Mouse (Mus musculus): ENCODE measurements around the gene Timm10. TPM values are rescaled to one million over a fixed set of nuclear protein-coding genes. Genes with fewer than 3 reads are reported as not detected.

Timm10 gene
- polyA plus RNA-seq, 1 experiment: 13.4 TPM

DNA sequence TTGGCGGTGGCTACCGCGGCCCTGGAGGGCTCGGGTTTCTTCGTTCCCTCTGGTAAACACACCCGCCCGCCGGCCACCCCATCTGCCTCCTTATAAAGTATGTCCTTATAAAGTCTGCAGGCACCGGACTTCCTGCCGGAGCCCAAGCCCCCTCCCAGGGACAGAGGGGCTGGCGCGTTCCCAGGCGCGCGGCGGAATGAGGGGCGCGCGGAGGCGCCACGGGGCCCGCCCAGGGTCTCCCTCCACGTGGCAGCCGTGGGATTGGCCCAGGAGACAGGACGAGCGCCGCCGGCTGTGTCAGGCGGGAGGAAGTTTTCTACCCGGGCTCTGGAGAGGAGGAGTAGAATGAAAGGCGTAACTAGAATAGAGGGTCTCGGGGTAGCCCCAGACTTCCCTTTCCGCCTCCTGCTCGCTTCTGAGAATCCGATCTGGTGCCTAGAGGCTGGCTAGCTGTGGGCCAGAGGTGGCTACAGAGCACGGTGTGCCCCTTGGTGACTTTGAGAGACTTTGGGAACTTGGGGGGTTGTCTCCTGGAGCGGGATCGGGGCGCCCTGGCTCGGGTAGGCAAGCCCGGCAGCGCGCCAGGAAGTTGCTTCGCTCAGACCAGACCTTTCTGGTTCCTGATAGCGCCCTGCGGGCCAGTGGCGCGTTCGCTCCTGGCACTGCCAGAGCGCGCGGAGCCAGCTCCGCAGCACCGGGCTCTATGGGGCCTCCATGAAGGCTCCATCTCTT, 13.4 kb downstream of the Timm10 start:
- TF ChIP-seq GATA1 (IDR thresholded peaks at IDR 0.05; ENCODE audit: low read length): no peak

DNA sequence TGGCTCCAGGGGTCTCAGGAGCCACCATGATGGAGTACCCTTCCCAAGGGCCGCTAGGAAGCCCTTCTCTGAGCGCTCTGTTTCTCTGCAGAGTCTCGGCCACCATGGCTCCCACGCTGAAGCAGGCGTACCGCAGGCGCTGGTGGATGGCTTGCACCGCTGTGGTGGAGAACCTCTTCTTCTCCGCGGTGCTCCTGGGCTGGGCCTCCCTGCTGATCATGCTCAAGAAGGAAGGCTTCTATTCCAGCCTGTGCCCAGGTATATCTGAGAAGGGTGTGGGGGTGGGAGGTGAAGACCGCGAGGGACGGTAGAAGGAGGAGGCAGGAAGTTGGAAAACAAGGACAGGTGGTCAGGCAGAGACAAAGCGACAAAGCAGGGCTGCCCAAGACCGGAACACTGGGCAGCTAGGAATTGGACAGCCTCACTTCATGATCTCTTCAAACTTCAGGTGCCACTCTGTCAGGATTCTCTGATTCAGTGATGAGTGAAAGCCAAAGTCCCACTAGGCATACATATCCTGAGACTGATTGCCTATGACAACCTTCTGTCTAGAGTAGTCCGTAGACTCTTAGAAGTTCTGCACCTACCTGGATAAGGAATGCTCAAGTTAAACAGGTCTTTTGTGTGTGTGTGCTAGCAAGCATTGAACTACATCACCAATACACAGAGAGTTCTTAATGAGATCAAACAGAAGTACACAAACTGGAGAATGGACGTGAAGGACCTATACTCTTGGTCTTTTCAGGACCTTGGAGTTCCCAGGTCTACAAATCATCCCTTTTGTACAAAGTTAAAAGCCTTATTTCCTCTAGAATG, 14.2 kb downstream of the Timm10 start:
- no peak for TF ChIP-seq GATA1 (IDR thresholded peaks at IDR 0.05; ENCODE audit: low read length)

DNA sequence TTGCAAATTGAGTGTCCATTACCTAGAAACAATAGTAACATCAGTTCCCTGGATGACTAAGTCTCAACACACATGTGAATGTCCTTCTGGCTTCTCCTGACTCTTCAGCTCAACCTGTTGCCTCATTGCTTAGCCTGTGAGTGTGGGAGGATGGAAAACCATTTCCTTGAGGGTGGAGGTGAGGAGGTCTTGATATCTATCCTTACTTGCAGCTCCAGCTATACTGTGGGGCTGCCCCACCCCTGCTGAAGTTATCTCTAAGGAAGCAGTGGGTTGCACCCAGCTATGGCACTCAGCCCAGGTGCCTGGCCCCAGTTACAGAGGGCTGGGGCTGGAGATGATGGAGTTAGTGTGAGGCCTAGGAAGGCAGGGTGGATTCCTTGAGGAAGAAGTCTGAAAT, 15.1 kb downstream of the Timm10 start:
- no peak for TF ChIP-seq GATA1 (IDR thresholded peaks at IDR 0.05; ENCODE audit: low read length)

DNA sequence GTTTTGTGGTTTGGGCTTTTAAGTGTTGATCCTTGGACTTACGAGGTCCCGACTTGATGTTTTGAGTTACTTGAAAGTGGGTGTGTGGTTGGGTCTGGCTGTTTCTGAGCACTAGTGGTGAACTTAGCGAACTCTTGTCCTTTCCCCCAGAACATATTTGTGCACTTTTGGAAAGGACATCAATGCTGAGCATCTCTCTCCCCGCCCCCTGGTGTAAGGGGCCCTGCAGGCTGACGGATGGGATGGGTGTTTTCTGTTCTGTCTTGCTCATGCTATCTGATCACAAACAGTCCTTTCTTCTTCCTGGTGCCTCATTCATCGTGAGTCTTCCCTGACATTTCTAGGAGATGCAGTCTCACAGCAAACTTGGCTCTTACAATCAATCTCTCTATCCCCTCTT, 16.9 kb downstream of the Timm10 start:
- no peak for TF ChIP-seq GATA1 (IDR thresholded peaks at IDR 0.05; ENCODE audit: low read length)

DNA sequence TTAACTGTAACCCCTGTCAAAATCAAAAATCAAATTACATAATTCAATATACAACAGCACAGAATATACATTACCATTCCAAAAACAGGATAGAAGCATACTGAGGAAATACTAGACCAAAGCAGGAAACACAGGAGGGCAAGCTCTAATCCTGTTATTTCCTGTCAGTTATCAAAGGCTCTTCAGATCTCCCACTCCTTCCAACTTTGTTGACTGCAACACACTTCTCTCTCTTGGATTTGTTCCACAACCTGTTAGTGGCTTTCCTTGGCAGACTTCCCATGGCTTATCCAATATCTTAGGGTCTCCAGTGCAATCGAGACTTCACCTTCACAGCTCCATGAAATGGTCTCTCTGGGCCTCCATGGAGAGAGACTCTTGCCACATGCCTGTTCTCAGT, 18.4 kb downstream of the Timm10 start:
- TF ChIP-seq GATA1 (IDR thresholded peaks at IDR 0.05; ENCODE audit: low read length): no peak

DNA sequence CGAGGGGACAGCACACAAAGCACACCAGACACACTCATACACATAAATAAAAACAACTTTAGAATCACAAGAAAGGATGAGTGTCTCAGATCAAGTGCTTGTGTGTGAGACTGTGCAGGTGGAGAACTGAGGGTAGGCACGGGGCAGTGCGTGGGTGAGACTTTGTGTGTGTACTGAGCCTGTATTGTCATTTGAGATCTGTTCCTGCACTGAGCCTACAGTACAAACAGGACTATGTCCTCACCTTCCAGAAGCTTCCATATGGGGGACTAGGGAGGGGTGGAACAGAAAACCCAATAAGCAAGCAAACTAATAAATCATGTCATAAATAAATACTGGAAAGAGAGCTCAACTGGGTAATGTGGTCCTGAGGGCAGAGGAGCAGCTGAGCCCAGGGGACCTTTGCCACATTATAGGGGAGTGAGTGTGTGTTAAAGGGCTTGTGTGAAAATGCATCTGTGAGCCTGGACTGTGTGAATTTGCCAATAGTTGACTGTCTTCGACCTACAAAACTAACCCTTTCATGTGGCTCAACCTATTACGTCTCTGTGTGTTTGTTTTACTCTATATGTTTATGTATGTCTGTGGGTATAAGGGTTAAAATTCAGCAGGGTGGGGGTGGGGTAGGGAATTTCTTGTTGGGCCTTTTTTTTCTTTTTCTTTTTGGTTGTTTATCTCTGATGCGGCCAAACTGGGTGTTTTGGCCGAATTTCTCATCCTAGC, 23.8 kb downstream of the Timm10 start:
- TF ChIP-seq GATA1 (IDR thresholded peaks at IDR 0.05; ENCODE audit: low read length): no peak

DNA sequence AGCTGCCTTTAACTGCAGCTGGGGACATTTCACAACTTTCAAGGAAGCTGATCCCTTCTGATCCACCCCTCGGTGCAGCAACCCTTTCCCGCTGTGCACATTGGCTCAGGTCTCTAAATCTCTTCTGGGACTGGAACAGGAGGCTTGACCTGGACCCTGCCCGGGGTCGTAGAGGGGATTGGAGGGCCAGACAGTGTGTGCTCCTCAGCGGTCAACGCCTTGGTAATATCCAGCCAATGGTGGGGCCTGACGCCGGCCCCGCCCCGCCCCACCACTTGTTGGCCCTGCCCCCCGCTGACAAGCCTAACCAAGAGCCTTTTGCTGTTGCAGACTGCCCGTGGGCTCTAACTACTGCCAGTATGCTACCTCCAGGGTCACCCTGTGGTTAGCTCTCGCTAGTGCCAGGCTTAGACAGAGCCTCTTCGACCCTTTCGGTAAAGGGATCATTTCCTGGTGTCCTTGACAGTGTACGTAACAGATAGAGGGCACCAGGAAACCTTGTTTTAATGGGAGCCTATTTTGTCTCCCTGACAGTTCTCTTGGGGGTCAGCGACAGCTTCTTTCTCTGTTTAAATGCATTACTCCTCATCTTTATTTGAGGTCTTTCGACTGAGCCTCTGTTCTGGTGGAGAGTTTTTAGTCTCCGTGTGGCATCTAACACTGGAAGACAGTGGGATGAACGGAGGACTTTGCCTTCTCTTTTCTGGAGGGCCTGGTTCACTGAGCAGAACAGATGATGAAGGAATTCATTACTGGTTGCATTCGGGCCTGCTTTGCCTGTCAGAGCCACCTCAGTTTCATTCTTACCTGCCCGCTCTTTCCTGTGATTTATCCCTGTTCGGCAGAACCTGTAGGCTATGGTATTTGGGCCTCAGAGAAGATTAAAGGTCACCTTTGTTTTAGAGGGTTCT, 24.6 kb downstream of the Timm10 start:
- no peak for TF ChIP-seq GATA1 (IDR thresholded peaks at IDR 0.05; ENCODE audit: low read length)

DNA sequence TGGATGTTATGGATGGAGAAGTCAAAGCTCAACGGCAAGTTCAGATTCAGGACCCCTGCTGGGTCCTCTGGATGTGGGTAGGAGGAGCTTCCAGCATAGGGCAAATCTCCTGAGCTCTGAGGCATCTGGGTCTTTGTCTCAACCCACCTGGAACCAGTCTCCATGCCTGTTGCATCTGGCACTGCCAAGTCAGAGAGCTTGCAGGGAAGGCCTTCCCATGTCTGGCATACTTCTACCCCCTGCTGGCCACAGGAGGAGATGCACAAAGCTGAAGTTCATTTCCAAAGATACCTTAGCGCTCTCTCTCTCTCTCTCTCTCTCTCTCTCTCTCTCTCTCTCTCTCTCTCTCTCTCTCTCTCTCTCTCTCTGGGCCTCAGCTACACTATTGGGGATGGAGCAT, 28.9 kb downstream of the Timm10 start:
- TF ChIP-seq GATA1 (IDR thresholded peaks at IDR 0.05; ENCODE audit: low read length): no peak

DNA sequence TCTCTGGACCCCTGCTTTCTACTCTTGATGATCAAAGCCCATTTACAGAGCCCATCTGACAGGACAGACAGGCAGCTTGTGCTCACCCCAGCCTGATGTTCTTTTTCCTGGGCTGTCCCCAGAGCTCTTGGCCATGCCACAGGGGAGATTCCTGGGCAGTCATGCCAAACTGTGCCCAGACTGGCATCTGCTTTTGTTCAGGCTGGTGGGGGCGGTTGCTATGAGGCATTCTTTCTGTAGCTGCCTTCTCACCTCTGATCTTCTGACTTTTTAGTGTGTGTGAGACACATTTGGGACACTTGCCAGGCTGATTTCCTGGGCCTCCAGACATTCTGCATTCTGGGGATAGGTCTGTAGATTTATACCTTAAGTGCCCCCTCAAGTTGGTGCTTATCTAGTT, 31.8 kb downstream of the Timm10 start:
- TF ChIP-seq GATA1 (IDR thresholded peaks at IDR 0.05; ENCODE audit: low read length): no peak

DNA sequence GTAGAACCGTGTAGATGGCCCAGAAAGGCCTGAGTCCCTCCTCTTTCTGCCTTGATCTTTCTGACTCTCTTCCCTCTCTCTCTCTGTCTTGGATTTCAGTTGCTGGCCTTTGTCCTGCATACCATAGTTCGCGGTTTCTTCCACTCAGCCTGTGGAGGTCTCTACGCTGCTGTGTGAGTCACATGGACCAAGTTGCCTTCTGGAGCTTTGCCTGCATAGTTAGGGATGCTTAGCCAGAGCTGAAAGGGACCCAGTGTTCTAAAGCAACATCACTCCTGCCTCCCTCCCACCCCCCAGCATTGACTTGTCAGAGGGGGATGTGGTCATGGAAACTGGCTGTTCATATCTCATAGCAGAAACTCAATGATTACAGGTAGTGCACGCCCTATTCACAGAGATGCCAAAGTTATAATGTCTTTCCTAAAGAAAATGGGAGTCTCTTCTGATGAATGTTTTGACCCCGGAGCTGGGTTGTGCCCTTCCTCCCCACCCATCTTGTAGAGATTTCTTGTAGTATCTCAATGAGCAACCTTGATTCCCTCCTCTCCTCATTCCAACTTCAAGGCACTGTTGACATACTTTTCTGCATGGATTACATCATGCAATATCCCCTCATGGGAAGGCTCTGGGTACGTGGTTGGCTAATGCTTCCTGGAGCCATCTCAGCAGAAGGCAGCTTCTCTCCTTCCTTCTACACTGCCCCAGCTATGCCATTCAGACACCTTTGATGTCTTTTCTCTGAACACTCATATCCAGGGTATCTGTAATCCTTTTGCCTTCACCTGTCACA, 33.4 kb downstream of the Timm10 start:
- TF ChIP-seq GATA1 (IDR thresholded peaks at IDR 0.05; ENCODE audit: low read length): no peak

DNA sequence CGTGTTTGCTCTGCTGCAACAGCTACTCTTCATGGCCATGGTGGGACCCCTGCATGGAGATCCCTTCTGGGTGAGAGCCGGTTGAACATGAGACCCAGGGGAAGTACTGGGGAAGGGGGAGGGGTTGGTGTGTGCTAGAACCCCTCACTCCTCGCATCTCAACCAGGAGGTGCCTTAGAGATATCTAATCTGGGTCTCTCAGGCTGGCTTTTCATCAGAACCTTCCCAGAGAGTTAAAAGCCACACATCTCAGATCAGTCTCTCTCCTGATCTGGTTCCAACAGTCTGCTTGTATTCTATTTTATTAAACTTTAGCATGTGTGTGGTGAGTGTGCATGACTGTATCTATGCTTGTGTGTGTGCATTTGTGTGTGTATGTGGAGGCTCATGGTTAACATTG, 34.6 kb downstream of the Timm10 start:
- TF ChIP-seq GATA1 (IDR thresholded peaks at IDR 0.05; ENCODE audit: low read length): no peak

DNA sequence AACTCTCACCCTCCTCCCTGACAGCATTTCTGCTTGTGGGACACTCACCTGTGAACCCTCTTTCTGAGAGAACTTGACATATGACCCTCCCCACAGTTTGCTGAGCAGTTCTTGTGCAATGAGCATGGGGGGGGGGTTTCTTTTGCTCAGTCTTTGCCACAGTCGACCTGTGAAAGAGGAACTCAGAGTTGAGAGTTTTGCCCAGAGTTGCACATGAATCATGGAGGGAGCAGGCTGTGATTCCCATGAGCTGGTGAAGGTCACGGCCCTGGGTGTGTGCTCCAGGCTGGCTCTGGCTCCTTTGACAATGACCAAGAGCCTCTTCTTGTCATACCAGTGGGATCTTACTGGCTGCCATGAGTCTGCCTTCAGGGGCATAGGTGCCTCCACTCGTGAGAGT, 35.4 kb downstream of the Timm10 start:
- no peak for TF ChIP-seq GATA1 (IDR thresholded peaks at IDR 0.05; ENCODE audit: low read length)

DNA sequence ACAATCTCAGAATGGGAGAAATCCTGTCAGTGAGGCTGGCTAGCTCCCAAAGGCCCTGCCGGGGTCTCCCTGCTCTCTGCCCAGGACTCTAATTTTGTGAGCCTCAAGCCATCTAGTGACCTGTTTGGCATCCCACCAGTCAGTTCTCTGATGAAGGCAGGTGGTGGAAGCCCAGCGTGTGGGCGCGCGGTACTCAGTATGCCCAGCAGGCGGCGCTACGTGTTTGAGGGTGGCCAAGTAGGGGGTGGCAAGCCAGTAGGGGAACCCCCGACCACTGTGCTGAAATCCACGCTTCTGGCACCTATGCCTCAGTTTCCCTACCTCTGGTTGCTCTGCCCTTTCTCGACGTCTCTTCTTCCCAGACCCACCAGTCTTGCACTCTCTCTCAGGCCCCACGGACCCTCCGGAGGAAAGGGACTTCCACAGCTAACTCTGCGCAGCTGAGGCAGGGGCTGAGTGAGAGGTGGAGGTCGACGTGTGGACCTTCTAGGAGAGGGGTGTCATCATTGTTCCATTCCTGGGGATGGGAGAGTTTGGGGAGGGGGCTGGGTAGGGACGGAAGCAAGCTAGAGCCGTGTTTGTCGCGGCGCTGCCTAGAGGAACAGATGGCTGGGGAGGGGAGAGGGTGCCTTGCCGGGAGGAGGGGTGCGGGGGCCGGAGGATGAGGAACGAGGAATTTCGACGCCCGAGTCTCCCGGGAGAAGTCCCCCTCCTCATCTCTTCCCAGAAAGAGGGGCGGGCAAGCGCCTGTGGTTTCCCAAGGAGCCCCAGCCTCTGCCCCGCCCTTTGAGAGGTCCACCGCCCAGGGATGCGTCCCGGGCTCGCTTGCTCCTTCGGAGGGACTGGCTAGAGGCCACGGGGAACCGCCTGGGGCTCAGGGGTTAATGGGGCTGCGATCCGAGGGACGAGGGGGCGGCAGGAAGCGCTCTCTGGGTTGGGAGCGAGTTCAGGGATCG, 39.1 kb downstream of the Timm10 start:
- TF ChIP-seq GATA1 (IDR thresholded peaks at IDR 0.05; ENCODE audit: low read length): no peak

Measured in G1E-ER4 (cell line).